Mouse (Mus musculus) colon, adult 2 months (tissue): Measurements from ENCODE around the gene Rnf148. TPM values are rescaled to one million over a fixed set of nuclear protein-coding genes. Genes with fewer than 3 reads are reported as not detected.

Source experiments
- polyA plus RNA-seq: library from polyadenylated mRNA; depleted of rRNA; stranded (reverse); fragments of >200 nt; gene quantifications from 2 replicates; pipeline ENCODE4 v1.2.3, GENCODE M21; 2012; rRNA removed

Gene Rnf148
- polyA plus RNA-seq, result 0.09 TPM in 1 of 2 replicates, not detected in the other

GRCm38 (mm10) chr6:23655036-23655435 is at the start of gene Rnf148:
TSS of gene Rnf148 (minus strand) at chr6:23655136.

GRCm38 (mm10) chr6:23650205-23650604 is 4.7 kb downstream of the Rnf148 start, which contains the start of gene Rnf133:
TSS of gene Rnf133 (minus strand) at chr6:23650305.

Other genes starting within 250 kb of the Rnf148 start
- not detected in 2 replicates for gene Rnf133, start 4.8 kb downstream of the Rnf148 start, polyA plus RNA-seq
- gene Cadps2, start 184.3 kb upstream of the Rnf148 start, polyA plus RNA-seq, result 10.5 and 11.0 TPM in 2 replicates